Mouse (Mus musculus) small intestine, adult 2 months (tissue): ENCODE data around the gene Fyttd1.

Source experiments
- CTCF ChIP-seq: fragments of 200-500 bp; IDR thresholded peaks from 2 replicates; pipeline ENCODE4 v1.5.1; 2012; ENCODE audit warnings: low read depth, mild to moderate bottlenecking, control low read depth, inconsistent platforms, low read length, moderate library complexity, mixed read lengths; ENCODE audit not compliant: insufficient replicate concordance, insufficient read length; ENCODE audit errors: extremely low read depth
- POLR2A ChIP-seq: fragments of 200-500 bp; IDR thresholded peaks from 2 replicates; pipeline ENCODE4 v1.6.1; 2012; ENCODE audit warnings: low read depth, mild to moderate bottlenecking, control low read depth, inconsistent platforms, low read length, moderate library complexity

- TF ChIP-seq CTCF (no peak), POLR2A (no peak)
Measured at GRCm38 (mm10) chr16:32856751-32857150, 20.5 kb upstream of the Fyttd1 start.
